Mouse (Mus musculus) macrophage (primary cell): Measurements from ENCODE around the gene Snn. TPM values are rescaled to one million over a fixed set of nuclear protein-coding genes. Genes with fewer than 3 reads are reported as not detected.

Source experiments
- H3K27ac ChIP-seq: fragments of 350-480 bp; formaldehyde crosslinking; 2 replicates; pipeline ENCODE4 v1.9.0; 2021
- H3K36me3 ChIP-seq: fragments of 350-480 bp; formaldehyde crosslinking; 2 replicates; pipeline ENCODE4 v1.9.0; 2021; ENCODE audit errors: inconsistent target
- H3K4me3 ChIP-seq: fragments of 350-480 bp; formaldehyde crosslinking; 2 replicates; pipeline ENCODE4 v1.9.0; 2021; ENCODE audit errors: inconsistent target
- H3K79me2 ChIP-seq: fragments of 350-480 bp; formaldehyde crosslinking; 2 replicates; pipeline ENCODE4 v1.9.0; 2021; ENCODE audit errors: inconsistent target
- WGBS: methylation state at CpG from one replicate; pipeline ENCODE4 v1.1.7; 2026; ENCODE audit warnings: inconsistent platforms; ENCODE audit not compliant: missing documents; 5-methylcytosine and 5-hydroxymethylcytosine counted together
- polyA plus RNA-seq: library from polyadenylated mRNA; stranded (reverse); fragments of 250-400 nt; gene quantifications from 3 replicates; pipeline ENCODE4 v1.2.4, GENCODE M21; 2018; ENCODE audit warnings: inconsistent platforms

Snn gene
- polyA plus RNA-seq, 1 experiment from 2014 or later: 5.0 TPM

- H3K4me3 ChIP-seq: no peak overlapping the region
- H3K27ac ChIP-seq: no peak overlapping the region
- H3K79me2 ChIP-seq: no peaks in the 10 kb centered on the region
- H3K36me3 ChIP-seq: peaks cover 54% of the 10 kb centered on the region; the same call in 1 of the 2 replicates
- WGBS: 100% methylated on average over 3 of the region's 3 CpGs
Measured at GRCm38 (mm10) chr16:11086299-11086698, 25.6 kb downstream of the Snn start.

GRCm38 (mm10) chr16:11086856-11087588, 26.3 kb downstream of the Snn start:
- peaks cover 54% of the 10 kb centered on the region; the same call in 1 of the 2 replicates for H3K36me3 ChIP-seq
- 93% methylated on average over 5 of the region's 5 CpGs for WGBS
- no peaks in the 10 kb centered on the region; the same call in 1 of the 2 replicates for H3K79me2 ChIP-seq
- no peak overlapping the region for H3K4me3 ChIP-seq
- H3K27ac ChIP-seq: no peak overlapping the region

GRCm38 (mm10) chr16:11090836-11091570, 30.3 kb downstream of the Snn start:
- Histone ChIP-seq H3K79me2 (peaks cover 14% of the 10 kb centered on the region; the same call in 1 of the 2 replicates), H3K36me3 (peaks cover 36% of the 10 kb centered on the region; the same call in 1 of the 2 replicates), H3K4me3 (no peak overlapping the region), H3K27ac (no peak overlapping the region)
- 92% methylated on average over 9 of the region's 10 CpGs for WGBS

- H3K4me3 ChIP-seq: no peak overlapping the region
- no peak overlapping the region for H3K27ac ChIP-seq
- H3K79me2 ChIP-seq: peaks cover 14% of the 10 kb centered on the region; the same call in 1 of the 2 replicates
- 82% methylated on average over 4 of the region's 4 CpGs for WGBS
- H3K36me3 ChIP-seq: peaks cover 36% of the 10 kb centered on the region; the same call in 1 of the 2 replicates
Measured at GRCm38 (mm10) chr16:11092061-11092460, 31.3 kb downstream of the Snn start.

DNA sequence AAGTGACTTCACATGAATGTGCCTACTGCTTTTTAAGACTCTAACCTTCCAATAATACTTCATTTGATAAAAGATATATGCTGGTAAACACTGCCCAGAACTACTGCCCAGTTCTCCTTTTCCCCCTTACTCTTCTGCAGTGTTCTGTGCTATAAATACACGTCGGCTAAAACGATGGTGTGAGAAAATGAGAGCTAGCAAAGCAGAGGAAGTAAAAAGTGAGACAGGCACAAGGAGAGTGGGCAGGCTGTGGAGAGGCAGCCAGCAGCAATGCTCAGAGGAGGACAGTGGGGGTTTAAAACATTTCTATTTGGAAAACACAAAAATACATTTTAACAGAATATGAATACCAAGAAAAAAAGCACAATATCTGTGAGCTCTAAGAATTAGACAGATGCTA, 31.8 kb downstream of the Snn start:
- Histone ChIP-seq H3K27ac (no peak overlapping the region), H3K79me2 (peaks cover 14% of the 10 kb centered on the region; the same call in 1 of the 2 replicates), H3K4me3 (no peak overlapping the region), H3K36me3 (peaks cover 36% of the 10 kb centered on the region; the same call in 1 of the 2 replicates)
- WGBS: 3% methylated on average over 3 of the region's 3 CpGs

DNA sequence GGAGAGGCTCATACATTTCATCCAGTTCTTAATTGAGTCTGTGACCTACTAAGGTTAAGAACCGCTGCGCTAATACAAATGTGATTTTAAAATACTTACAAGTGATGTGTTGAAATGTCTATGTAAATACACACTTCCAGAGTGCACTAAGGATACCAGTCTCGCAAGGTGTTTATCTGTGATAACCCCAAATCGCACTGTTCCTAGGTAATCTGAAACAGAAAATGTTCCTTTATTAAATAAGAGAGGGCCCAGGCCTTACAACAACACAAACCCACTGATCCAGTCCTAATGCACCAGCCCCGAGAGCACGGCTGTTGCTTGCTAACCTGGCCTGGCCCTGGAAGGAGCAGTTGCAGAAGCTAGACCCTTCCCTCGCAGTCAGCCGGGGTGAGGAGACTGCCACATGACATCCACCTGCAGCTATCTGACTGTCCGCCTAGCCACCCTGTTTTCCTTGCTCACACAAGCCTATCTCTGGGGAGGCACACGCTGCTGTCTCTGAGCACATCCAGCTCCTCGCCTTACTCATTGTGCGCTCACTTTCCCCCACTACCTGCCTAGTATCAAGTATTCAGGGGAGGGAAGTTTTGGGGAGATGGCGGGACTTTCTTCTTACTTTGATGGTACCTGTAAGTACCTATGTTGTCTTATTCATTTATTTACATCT, 33.1 kb downstream of the Snn start:
- Histone ChIP-seq H3K79me2 (peaks cover 14% of the 10 kb centered on the region; the same call in 1 of the 2 replicates), H3K36me3 (peaks cover 22% of the 10 kb centered on the region; the same call in 1 of the 2 replicates), H3K4me3 (no peak overlapping the region), H3K27ac (no peak overlapping the region)
- WGBS: 95% methylated on average over 13 of the region's 13 CpGs

DNA sequence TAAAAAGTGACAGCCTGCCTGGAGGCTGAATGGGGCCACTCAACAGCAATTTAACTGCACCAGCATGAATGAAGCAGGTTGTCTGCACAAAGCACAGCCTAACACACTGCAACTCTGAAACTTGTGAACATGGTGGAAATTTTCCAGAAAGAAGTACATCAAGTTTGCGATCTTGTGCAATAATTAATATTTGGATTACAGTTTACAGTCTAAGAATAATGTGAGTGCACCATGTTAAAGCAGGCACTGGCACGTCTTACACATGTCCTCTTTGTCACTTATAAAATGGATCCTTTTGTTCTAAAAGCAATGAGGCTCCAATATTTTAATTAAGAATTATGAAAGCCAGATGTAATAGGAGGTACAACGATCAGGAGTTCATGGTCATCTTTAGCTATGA, 36.6 kb downstream of the Snn start:
- H3K27ac ChIP-seq: no peak overlapping the region
- H3K36me3 ChIP-seq: no peaks in the 10 kb centered on the region
- H3K79me2 ChIP-seq: peaks cover 14% of the 10 kb centered on the region; the same call in 1 of the 2 replicates
- WGBS: 100% methylated on average over 3 of the region's 3 CpGs
- no peak overlapping the region for H3K4me3 ChIP-seq

DNA sequence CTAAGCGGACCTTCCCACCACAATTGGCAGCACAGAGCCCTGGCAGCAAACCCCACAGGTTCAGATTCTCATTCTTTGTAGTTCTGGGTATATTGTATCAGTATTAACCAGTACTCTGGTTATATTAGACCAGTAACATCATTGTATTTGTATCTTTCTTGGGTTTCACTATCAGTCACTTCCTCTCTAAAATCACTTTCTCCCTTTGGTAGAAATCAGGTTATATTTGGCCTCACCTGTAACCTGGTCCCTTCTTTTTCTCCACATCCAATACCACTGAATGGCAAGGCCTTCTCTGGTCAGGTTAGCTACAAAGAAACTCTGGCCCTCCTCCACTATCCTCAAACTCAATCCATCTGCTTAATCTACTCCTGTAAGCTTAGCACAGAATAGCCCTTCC, 44.2 kb downstream of the Snn start:
- no peaks in the 10 kb centered on the region; the same call in 1 of the 2 replicates for H3K79me2 ChIP-seq
- H3K4me3 ChIP-seq: no peak overlapping the region
- WGBS: 56% methylated on average over 1 of the region's 1 CpGs
- H3K36me3 ChIP-seq: no peaks in the 10 kb centered on the region
- no peak overlapping the region for H3K27ac ChIP-seq

- Histone ChIP-seq H3K4me3 (no peak overlapping the region), H3K36me3 (no peaks in the 10 kb centered on the region), H3K79me2 (peaks cover 3% of the 10 kb centered on the region; the same call in 1 of the 2 replicates), H3K27ac (no peak overlapping the region)
- 77% methylated on average over 4 of the region's 4 CpGs for WGBS
Measured at GRCm38 (mm10) chr16:11109198-11109740, 48.5 kb downstream of the Snn start.

GRCm38 (mm10) chr16:11122625-11123024, 61.9 kb downstream of the Snn start:
- WGBS: 85% methylated on average over 2 of the region's 2 CpGs
- no peak overlapping the region for H3K27ac ChIP-seq
- peaks cover 48% of the 10 kb centered on the region; the same call in 1 of the 2 replicates for H3K36me3 ChIP-seq
- H3K79me2 ChIP-seq: peaks cover 65% of the 10 kb centered on the region; the same call in 1 of the 2 replicates
- no peak overlapping the region for H3K4me3 ChIP-seq

DNA sequence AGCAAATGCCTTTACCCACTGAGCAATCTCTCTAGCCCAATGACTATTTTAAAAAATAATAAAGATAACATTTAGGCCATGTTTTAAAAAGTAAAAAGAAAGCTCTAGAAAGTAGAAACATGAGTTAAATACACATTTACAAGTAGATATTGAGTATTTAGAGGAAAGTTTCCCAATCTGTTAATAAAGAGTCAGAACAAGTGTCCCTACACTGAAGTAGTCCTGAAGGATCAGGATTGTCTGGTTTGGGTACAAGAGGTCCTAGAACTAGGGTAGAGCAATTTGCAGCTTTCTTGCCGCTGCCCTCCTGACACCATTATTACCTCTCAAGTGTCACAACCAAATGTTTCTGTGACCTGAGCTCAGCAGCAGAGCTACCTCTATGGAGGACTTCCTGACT, 63.4 kb downstream of the Snn start:
- 93% methylated on average over 1 of the region's 1 CpGs for WGBS
- H3K27ac ChIP-seq: no peak overlapping the region
- H3K36me3 ChIP-seq: peaks cover 55% of the 10 kb centered on the region; the same call in 1 of the 2 replicates
- H3K4me3 ChIP-seq: no peak overlapping the region
- H3K79me2 ChIP-seq: peaks cover 70% of the 10 kb centered on the region
